Mouse (Mus musculus): ENCODE measurements around the gene Trim13.

- no peak for TF ChIP-seq CTCF (IDR thresholded peaks at IDR 0.05; ENCODE audit: borderline replicate concordance, extremely low read depth, insufficient read depth, insufficient read length)
- TF ChIP-seq POLR2A (IDR thresholded peaks at IDR 0.05; ENCODE audit: borderline replicate concordance, extremely low read depth, insufficient read depth, insufficient read length, poor library complexity, severe bottlenecking): no peak
These were observed 9.1 kb downstream of the Trim13 start, which contains the start of gene Kcnrg for GRCm38 (mm10) chr14:61607157-61607556.
